Mouse (Mus musculus) lung, embryonic 16.5 days (tissue): ENCODE measurements around the gene Epha6. TPM values are rescaled to one million over a fixed set of nuclear protein-coding genes. Genes with fewer than 3 reads are reported as not detected.

Source experiments
- ATAC-seq: fragments of 200-750 bp; cut with Nextera tagmentation; 2 replicates; pipeline ENCODE4 v1.8.0; 2017; ENCODE audit warnings: low read depth, mild to moderate bottlenecking, moderate library complexity
- H3K27ac ChIP-seq: fragments of 300-500 bp; sonication (generic); 2 replicates; pipeline ENCODE4 v1.5.1; 2014; ENCODE audit warnings: mild to moderate bottlenecking, control low read depth, low read length
- H3K27me3 ChIP-seq: fragments of 300-500 bp; sonication (generic); 2 replicates; pipeline ENCODE4 v1.6.1; 2014; ENCODE audit warnings: low read depth, low read length, mixed read lengths; ENCODE audit not compliant: control insufficient read depth, insufficient read depth
- H3K36me3 ChIP-seq: fragments of 300-500 bp; sonication (generic); 2 replicates; pipeline ENCODE4 v1.6.1; 2014; ENCODE audit warnings: low read length; ENCODE audit not compliant: control insufficient read depth, insufficient read depth
- H3K4me1 ChIP-seq: fragments of 300-500 bp; sonication (generic); replicated peaks from 2 replicates; pipeline ENCODE4 v1.6.1; 2014; ENCODE audit warnings: low read length, mixed read lengths; ENCODE audit not compliant: control insufficient read depth, insufficient read depth
- H3K4me2 ChIP-seq: fragments of 300-500 bp; sonication (generic); 2 replicates; pipeline ENCODE4 v1.6.1; 2014; ENCODE audit warnings: low read depth, low read length, control low read depth
- H3K4me3 ChIP-seq: fragments of 300-500 bp; sonication (generic); 2 replicates; pipeline ENCODE4 v1.5.1; 2014; ENCODE audit warnings: mild to moderate bottlenecking, low read length, control low read depth
- H3K9ac ChIP-seq: fragments of 300-500 bp; sonication (generic); 2 replicates; pipeline ENCODE4 v1.6.1; 2014; ENCODE audit warnings: low read length, control low read depth
- H3K9me3 ChIP-seq: fragments of 300-500 bp; sonication (generic); 2 replicates; pipeline ENCODE4 v1.6.1; 2016; ENCODE audit warnings: low read length; ENCODE audit not compliant: control insufficient read depth
- WGBS: fragments of 180-500 bp; shearing (Covaris S2); extraction: QIAGEN DNeasy Blood & Tissue Kit; methylation state at CpG from one replicate; pipeline ENCODE4 v1.1.7; 2014; 5-methylcytosine and 5-hydroxymethylcytosine counted together
- polyA plus RNA-seq: library from polyadenylated mRNA; unstranded; fragments of >200 nt; fragmentation: Nextera tagmentation; extraction: Ambion mirVana; gene quantifications from 2 replicates; pipeline ENCODE4 v1.2.1, GENCODE M21; 2015

The Epha6 gene
- polyA plus RNA-seq, 1 experiment from 2014 or later = not detected

DNA sequence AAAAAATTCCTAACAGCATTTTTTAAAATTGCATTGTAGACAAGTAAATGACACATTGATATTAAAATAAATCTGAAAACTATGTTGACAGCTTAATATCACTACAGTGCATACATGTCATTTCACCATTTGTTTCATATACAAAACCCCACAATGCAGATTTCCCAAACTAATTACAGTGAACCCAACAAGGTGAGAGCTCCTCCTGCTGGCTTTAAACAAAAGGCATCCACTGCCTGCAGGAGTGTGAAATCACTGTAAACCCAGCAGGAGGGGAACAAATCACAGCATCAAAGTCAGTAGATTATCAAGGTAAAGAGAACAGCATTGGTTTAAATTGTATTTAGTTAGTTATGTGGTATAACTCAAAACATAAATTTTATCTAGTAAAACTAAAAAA lies 67.1 kb downstream of the Epha6 start:
- Histone ChIP-seq H3K4me3 (no peak overlapping the region), H3K9me3 (no peaks in the 10 kb centered on the region), H3K36me3 (no peaks in the 10 kb centered on the region), H3K27me3 (no peaks in the 10 kb centered on the region), H3K4me1 (no peaks in the 10 kb centered on the region), H3K4me2 (no peak overlapping the region), H3K27ac (no peak overlapping the region), H3K9ac (no peak overlapping the region)
- no peak for ATAC-seq

DNA sequence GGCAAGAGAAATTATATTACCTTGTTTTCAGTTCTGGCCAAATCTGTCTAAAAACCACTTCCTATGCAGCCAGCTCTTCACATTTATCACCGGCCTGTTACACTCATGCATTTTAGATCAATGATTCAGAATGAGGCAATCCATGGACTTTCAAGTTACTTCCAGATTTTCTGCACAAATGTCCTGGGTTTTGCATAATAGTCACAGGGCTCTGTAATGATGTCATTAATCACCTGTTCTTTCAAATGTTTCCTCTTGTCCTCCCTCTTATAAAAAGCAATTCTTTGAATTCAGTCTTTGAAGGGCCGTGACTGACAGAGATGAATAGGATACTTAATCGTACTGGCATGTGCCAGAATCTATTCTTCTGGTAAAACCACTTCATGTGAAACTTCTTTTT lies 95.6 kb downstream of the Epha6 start:
- H3K27ac ChIP-seq = no peak overlapping the region
- WGBS = 69% methylated on average over 3 of the region's 3 CpGs
- H3K4me1 ChIP-seq = no peaks in the 10 kb centered on the region
- H3K36me3 ChIP-seq = no peaks in the 10 kb centered on the region
- no peaks in the 10 kb centered on the region for H3K27me3 ChIP-seq
- no peak overlapping the region for H3K4me2 ChIP-seq
- H3K9ac ChIP-seq = no peak overlapping the region
- H3K4me3 ChIP-seq = no peak overlapping the region
- no peaks in the 10 kb centered on the region for H3K9me3 ChIP-seq
- ATAC-seq = no peak

DNA sequence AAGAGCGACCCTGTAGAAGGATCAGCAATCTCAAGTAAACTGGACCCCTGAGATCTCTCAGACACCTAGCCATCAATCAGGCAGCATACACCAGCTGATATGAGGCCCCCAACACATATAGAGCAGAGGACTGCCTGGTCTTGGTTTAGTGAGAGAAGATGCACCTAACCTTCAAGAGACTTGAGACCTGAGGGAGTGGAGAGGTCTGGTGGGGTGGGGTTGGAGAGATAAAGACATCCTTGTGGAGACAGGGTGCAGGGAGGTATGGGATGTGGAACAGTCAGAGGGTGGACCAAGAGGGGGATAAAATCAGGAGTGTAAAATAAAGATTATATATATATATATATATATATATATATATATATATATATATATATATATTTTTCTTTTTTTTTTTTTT lies 105.8 kb downstream of the Epha6 start:
- no peak overlapping the region for H3K4me3 ChIP-seq
- 89% methylated on average over 1 of the region's 1 CpGs for WGBS
- no peak overlapping the region for H3K9ac ChIP-seq
- no peaks in the 10 kb centered on the region for H3K36me3 ChIP-seq
- H3K4me1 ChIP-seq = no peaks in the 10 kb centered on the region
- no peak overlapping the region for H3K27ac ChIP-seq
- no peaks in the 10 kb centered on the region for H3K27me3 ChIP-seq
- no peak overlapping the region for H3K4me2 ChIP-seq
- no peaks in the 10 kb centered on the region for H3K9me3 ChIP-seq
- no peak for ATAC-seq

DNA sequence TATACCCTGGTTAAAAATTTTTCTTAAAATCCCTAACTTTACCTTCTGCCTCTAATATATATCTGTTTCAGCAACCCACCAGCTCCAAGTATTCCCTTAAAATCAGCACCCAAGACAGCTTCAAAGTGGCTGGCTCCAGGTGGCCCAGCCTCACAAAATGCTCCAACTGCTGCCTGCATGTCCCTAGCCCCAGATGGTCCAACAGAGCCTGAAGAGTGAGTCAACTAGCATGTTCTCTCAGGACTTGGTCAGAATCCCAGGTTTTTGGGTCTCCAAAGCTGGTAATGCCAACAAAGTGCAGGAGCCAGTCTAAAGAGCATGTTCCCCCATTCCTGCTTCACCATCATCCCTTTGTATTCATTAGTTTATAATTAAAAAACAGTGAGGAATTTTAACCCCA lies 129.6 kb downstream of the Epha6 start:
- no peaks in the 10 kb centered on the region for H3K9me3 ChIP-seq
- no peaks in the 10 kb centered on the region for H3K4me1 ChIP-seq
- H3K27ac ChIP-seq = no peak overlapping the region
- H3K4me2 ChIP-seq = no peak overlapping the region
- H3K36me3 ChIP-seq = no peaks in the 10 kb centered on the region
- H3K9ac ChIP-seq = no peak overlapping the region
- no peak for ATAC-seq
- H3K27me3 ChIP-seq = no peaks in the 10 kb centered on the region
- H3K4me3 ChIP-seq = no peak overlapping the region

DNA sequence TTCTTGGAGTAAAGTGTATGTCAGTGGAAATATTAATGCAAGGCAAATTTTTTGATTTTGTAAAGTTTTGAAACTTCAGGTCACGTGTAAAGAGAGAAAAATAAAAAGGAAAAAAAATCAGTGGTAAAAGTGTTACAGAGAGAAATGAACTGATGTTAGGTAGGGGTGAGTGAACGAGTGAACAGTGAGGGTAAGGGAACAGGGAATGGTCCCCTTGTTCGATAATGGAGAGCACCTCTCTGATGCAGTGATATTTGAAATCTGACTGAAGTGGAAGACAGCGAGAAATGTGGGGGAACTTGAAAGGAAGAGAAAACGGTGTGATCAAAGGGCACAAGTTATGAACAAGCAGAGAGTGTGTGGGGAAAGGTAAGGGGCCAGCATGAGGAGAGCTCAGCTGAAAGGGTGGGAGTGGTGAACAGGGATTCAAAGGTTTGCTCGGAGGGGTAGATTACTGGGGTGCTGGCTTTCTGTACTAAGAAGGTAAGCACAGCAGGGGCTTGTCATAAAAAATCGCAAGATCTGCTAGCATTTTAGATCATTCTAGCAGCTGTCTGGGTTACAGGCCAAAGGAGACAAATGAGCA lies 137.0 kb downstream of the Epha6 start:
- Histone ChIP-seq H3K27me3 (no peaks in the 10 kb centered on the region), H3K36me3 (no peaks in the 10 kb centered on the region), H3K4me2 (no peak overlapping the region), H3K9ac (no peak overlapping the region), H3K4me3 (no peak overlapping the region), H3K9me3 (no peaks in the 10 kb centered on the region), H3K4me1 (no peaks in the 10 kb centered on the region), H3K27ac (no peak overlapping the region)
- WGBS = 57% methylated on average over 7 of the region's 7 CpGs
- ATAC-seq = no peak

DNA sequence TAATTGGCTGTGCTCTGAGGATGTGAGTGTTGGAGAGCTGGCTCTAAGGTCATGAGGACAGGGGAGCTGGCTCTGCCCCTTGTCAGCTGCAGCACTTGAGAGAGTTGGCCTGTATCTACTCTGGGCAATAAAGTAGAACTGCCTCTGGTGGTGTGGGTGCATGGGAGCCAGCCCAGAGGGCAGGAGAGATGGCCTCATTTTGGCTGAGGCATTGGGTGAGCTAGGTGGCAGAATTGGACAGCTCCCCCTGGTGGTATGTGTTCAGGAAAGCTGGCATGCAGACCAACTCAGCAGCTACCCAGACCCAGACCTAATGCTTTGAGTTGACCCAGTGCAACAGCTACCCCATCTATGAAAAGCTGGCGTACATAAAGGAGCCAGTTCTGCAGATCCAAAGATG lies 170.0 kb downstream of the Epha6 start:
- no peak overlapping the region for H3K27ac ChIP-seq
- no peak overlapping the region for H3K4me3 ChIP-seq
- no peak for ATAC-seq
- H3K9ac ChIP-seq = no peak overlapping the region
- no peaks in the 10 kb centered on the region for H3K4me1 ChIP-seq
- 76% methylated on average over 1 of the region's 1 CpGs for WGBS
- no peaks in the 10 kb centered on the region for H3K36me3 ChIP-seq
- no peak overlapping the region for H3K4me2 ChIP-seq
- no peaks in the 10 kb centered on the region for H3K9me3 ChIP-seq
- no peaks in the 10 kb centered on the region for H3K27me3 ChIP-seq

DNA sequence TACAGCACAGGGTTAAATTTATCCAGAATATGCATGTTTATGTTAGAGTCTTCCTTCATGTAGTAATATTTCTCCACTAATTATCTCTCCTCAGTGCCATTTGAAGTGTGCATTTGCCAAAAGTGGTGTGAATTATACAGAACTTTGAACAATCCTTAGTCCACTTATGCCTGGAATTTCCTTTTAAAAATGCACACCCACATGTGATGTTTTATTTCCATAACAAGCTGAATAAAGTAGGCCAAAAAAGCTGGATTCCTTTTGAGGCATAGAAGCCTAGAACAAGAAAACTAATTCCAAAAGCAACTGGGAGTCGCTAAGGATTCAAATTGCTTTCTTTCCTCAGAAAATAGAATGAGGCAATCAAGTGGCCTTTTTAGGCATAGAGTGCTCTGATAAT lies 171.1 kb downstream of the Epha6 start:
- H3K4me3 ChIP-seq = no peak overlapping the region
- H3K4me1 ChIP-seq = no peaks in the 10 kb centered on the region
- H3K4me2 ChIP-seq = no peak overlapping the region
- H3K36me3 ChIP-seq = no peaks in the 10 kb centered on the region
- H3K9ac ChIP-seq = no peak overlapping the region
- H3K27ac ChIP-seq = no peak overlapping the region
- H3K27me3 ChIP-seq = no peaks in the 10 kb centered on the region
- 78% methylated on average over 1 of the region's 1 CpGs for whole genome bisulfite sequencing
- no peak for ATAC-seq
- H3K9me3 ChIP-seq = no peaks in the 10 kb centered on the region

DNA sequence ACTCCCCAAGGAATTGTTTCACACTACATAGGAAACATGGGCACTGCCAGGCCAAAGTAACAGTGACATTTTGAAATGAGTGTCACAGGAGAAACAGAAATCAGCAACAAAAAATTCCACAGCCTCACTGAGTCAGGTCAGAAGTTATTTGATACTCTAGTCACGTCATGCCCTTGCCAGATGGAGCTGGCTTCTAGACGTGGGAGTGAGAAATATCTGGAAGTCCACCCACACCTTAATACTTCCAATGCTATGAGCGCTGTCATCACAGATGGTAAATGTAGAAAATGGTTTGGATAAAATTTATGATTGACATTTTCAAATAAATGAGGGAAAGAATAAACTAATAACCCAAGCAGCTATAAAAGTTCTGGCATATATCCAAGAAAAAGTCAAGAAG lies 210.0 kb downstream of the Epha6 start:
- Histone ChIP-seq H3K9ac (no peak overlapping the region), H3K27me3 (no peaks in the 10 kb centered on the region), H3K27ac (no peak overlapping the region), H3K4me2 (no peak overlapping the region), H3K4me3 (no peak overlapping the region), H3K9me3 (no peaks in the 10 kb centered on the region), H3K36me3 (no peaks in the 10 kb centered on the region), H3K4me1 (no peaks in the 10 kb centered on the region)
- 57% methylated on average over 3 of the region's 3 CpGs for WGBS
- no peak for ATAC-seq

DNA sequence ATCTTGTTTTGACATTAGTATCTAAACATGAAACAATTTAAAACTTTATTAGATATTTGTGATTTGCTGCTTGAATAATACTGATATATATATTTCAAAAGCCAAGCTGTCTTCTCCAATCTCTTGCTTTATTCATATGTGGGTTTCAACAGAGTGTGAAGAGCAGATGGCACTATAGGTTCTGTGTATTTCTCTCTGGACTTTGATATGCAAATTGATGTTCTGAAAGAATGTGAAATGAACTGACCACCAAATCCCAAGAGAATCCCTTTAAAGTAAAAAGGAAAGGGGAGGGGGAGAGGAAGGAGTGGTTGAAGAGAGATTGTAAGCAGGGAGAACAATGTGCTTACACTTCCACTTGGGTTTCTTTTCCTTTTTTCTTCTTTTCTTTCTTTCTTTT lies 212.4 kb downstream of the Epha6 start:
- Histone ChIP-seq H3K4me3 (no peak overlapping the region), H3K27ac (no peak overlapping the region), H3K36me3 (no peaks in the 10 kb centered on the region), H3K9ac (no peak overlapping the region), H3K4me1 (no peaks in the 10 kb centered on the region), H3K27me3 (no peaks in the 10 kb centered on the region), H3K9me3 (no peaks in the 10 kb centered on the region), H3K4me2 (no peak overlapping the region)
- no peak for ATAC-seq

DNA sequence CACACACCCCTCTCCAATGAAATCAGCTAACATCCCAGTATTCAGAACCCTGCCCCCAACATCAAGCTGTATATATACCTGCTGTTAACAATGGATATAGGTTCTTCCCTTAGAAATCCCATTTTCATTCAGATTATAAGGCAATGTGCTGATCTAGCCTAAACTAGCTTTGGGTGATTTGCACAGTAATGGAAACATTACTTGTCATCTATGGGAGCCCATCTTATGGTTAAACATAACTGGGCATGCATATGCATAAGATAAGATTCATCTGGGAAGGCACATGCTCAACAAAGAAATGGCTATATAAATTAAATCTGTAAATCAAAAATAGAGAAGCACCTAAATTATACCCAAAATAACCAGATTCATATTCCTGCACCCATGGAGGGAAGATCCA lies 230.2 kb downstream of the Epha6 start:
- H3K4me2 ChIP-seq = no peak overlapping the region
- no peak overlapping the region for H3K27ac ChIP-seq
- H3K36me3 ChIP-seq = no peaks in the 10 kb centered on the region
- H3K9ac ChIP-seq = no peak overlapping the region
- no peaks in the 10 kb centered on the region for H3K4me1 ChIP-seq
- no peaks in the 10 kb centered on the region for H3K9me3 ChIP-seq
- no peaks in the 10 kb centered on the region for H3K27me3 ChIP-seq
- no peak overlapping the region for H3K4me3 ChIP-seq
- no peak for ATAC-seq
